Mouse (Mus musculus) kidney, adult 2 months (tissue): ENCODE measurements at regions not wholly inside any gene's neighbourhood (a gene's known extent, or its start where the extent isn't known, plus 50 kb on each side); places are given as distances from the start of the nearest gene placed in this dataset.
"Not testable (repeated sequence)": the region's sequence is repeated elsewhere in the genome, so short reads cannot be mapped to it uniquely, and the experiment has no call there.

Experiments
- DNase-seq: peaks from one replicate; pipeline ENCODE4 v3.0.0; 2021
- H3K27ac ChIP-seq: fragments of 200-500 bp; 2 replicates; pipeline ENCODE4 v1.5.1; 2012; ENCODE audit warnings: low read depth, low read length, control low read depth, inconsistent platforms; ENCODE audit not compliant: insufficient read depth
- H3K27me3 ChIP-seq: fragments of 200-500 bp; replicated peaks from 2 replicates; pipeline ENCODE4 v1.6.1; 2012; ENCODE audit warnings: mild to moderate bottlenecking, moderate library complexity, low read length, inconsistent platforms; ENCODE audit not compliant: control insufficient read depth, insufficient read depth
- H3K36me3 ChIP-seq: fragments of 200-500 bp; 2 replicates; pipeline ENCODE4 v1.6.1; 2012; ENCODE audit warnings: mild to moderate bottlenecking, moderate library complexity, low read length, inconsistent platforms; ENCODE audit not compliant: control insufficient read depth, insufficient read depth
- H3K4me1 ChIP-seq: fragments of 200-500 bp; 2 replicates; pipeline ENCODE4 v1.6.1; 2011; ENCODE audit warnings: low read length; ENCODE audit not compliant: control insufficient read depth, insufficient read depth
- H3K4me3 ChIP-seq: fragments of 200-500 bp; 2 replicates; pipeline ENCODE4 v1.5.1; 2011; ENCODE audit warnings: mild to moderate bottlenecking, low read depth, low read length, control low read depth; ENCODE audit not compliant: insufficient read depth
- CTCF ChIP-seq: fragments of 200-500 bp; conservative IDR thresholded peaks from 2 replicates; pipeline ENCODE4 v1.5.1; 2011; ENCODE audit warnings: low read depth, mild to moderate bottlenecking, control low read depth, low read length, moderate library complexity, mixed read lengths; ENCODE audit not compliant: insufficient read depth, insufficient read length
- POLR2A ChIP-seq: fragments of 200-500 bp; IDR thresholded peaks from one replicate; pipeline ENCODE4 v1.6.1; 2011; ENCODE audit warnings: low read depth, low read length, control low read depth
- WGBS: fragments of 180-500 bp; shearing (Covaris S2); methylation state at CpG from one replicate; pipeline ENCODE4 v1.1.7; 2018; 5-methylcytosine and 5-hydroxymethylcytosine counted together

DNA sequence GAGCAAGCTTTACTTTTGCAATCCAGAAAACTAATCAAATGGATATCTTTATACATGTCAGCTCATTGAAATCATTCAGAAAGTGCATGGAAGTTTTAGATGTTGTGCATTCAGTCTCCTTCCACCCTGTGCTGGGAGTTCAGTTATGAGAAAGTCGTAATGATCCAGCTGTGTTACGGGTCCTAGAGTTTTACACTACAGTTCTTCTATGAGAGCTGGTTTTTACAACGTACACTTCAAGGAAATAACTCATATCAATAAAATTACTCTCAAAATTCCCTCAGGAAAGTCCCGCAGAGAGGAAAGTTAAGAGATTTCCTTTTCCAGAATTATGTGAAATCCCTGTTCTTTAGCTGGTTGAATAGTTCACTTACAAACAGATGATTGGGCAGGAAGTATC lies 418.1 kb upstream of the Slc10a2 start:
- Histone ChIP-seq H3K4me1 (no peaks in the 10 kb centered on the region), H3K27ac (no peak overlapping the region), H3K27me3 (no peaks in the 10 kb centered on the region), H3K4me3 (no peak overlapping the region), H3K36me3 (no peaks in the 10 kb centered on the region)
- WGBS = 54% methylated on average over 4 of the region's 4 CpGs
- no peak for TF ChIP-seq CTCF
- no peak for TF ChIP-seq POLR2A
- no peak for DNase-seq

DNA sequence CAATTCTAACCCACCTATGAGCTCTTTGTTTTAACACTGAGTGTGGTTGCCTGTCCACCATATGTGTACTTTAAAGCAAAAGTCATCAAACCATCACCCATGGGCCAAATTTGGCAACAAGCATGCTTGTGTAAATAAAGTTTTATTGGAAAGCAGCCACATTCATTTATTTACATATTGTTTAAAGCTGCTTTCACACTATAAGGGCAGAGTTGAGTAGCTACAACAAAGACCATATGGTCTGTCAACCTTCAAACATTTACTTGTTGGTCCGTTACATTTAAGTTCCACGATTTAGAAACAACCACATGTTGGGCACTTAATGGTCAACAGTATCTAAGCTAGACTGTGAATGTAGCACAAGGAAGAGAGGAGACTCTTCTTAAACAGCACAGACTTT lies 390.7 kb upstream of the Slc10a2 start:
- no peak for DNase-seq
- TF ChIP-seq POLR2A = no peak
- no peak for TF ChIP-seq CTCF
- Histone ChIP-seq H3K4me3 (no peak overlapping the region), H3K27me3 (no peaks in the 10 kb centered on the region), H3K4me1 (no peaks in the 10 kb centered on the region), H3K36me3 (no peaks in the 10 kb centered on the region), H3K27ac (no peak overlapping the region)
- WGBS = 69% methylated on average over 2 of the region's 2 CpGs

DNA sequence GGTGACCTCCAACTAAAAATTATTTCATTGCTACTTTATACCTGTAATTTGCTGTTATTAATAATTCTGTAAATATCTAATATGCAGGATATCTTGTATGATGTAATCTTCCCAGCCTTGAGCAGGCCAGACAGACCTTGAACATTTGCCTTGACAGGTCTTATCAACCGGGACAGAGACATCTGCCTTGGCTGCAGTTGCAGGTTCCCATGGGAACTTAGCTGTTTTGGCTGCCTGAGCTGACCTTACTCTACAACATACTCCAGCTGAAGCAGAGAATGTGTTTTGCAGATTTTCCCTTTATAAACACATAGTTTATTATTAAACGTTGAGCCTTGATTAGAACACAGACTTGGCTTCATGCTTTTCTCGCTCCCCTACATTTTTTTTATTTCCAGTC lies 385.3 kb upstream of the Slc10a2 start:
- no peaks in the 10 kb centered on the region for H3K4me1 ChIP-seq
- DNase-seq = no peak
- 72% methylated on average over 3 of the region's 3 CpGs for WGBS
- no peak overlapping the region for H3K27ac ChIP-seq
- H3K4me3 ChIP-seq = no peak overlapping the region
- TF ChIP-seq POLR2A = no peak
- no peak for TF ChIP-seq CTCF
- H3K36me3 ChIP-seq = no peaks in the 10 kb centered on the region
- H3K27me3 ChIP-seq = no peaks in the 10 kb centered on the region

DNA sequence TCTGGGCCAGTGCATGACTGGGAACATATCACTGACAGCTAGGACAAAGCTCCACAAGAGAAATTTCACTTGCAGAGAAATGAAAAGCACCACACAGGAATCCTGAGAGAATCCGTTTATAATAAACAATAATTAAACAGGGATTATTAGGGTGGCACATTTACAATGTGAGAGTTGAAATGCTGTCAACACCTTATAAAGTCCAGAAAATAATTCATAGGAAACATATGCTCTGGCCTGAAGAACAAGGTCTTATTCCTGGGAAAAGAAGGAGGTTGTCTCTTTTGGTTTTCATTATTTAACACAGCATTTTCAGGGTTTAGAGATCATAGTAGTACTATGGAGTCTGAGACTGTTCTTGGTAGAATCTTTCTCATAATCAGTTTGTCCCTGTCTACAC lies 377.8 kb upstream of the Slc10a2 start:
- TF ChIP-seq POLR2A (no peak), CTCF (no peak)
- no peaks in the 10 kb centered on the region for H3K4me1 ChIP-seq
- no peak overlapping the region for H3K27ac ChIP-seq
- DNase-seq = no peak
- no peaks in the 10 kb centered on the region for H3K36me3 ChIP-seq
- H3K4me3 ChIP-seq = no peak overlapping the region
- WGBS = 72% methylated on average over 1 of the region's 1 CpGs
- H3K27me3 ChIP-seq = no peaks in the 10 kb centered on the region

DNA sequence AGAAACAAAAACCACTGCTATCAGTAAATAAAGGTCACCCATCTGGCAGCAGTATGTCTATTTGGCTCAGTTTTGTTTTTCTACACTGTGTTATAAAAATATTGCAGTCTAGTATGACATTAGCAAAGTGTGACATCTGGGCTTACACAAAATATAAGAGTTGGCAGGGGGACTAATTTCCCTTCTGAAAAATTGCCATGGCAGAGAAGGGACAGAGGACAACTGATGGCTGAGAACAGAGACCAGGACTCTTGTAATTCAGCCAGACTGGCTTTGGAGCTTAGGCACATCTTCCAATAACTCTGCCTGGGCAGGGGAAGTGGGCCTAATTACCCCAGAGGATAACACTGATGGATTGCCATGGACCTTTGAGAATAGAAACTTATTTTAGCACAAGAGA lies 367.8 kb upstream of the Slc10a2 start:
- no peak for TF ChIP-seq CTCF
- no peak for TF ChIP-seq POLR2A
- H3K27ac ChIP-seq = no peak overlapping the region
- H3K4me3 ChIP-seq = no peak overlapping the region
- H3K4me1 ChIP-seq = no peaks in the 10 kb centered on the region
- no peak for DNase-seq
- no peaks in the 10 kb centered on the region for H3K36me3 ChIP-seq
- H3K27me3 ChIP-seq = no peaks in the 10 kb centered on the region

GRCm38 (mm10) chr8:5472582-5472981 lies 367.4 kb upstream of the Slc10a2 start:
- Histone ChIP-seq H3K27ac (no peak overlapping the region), H3K4me3 (no peak overlapping the region), H3K4me1 (no peaks in the 10 kb centered on the region), H3K36me3 (no peaks in the 10 kb centered on the region), H3K27me3 (no peaks in the 10 kb centered on the region)
- TF ChIP-seq POLR2A = no peak
- TF ChIP-seq CTCF = no peak
- no peak for DNase-seq
- 66% methylated on average over 1 of the region's 1 CpGs for WGBS

DNA sequence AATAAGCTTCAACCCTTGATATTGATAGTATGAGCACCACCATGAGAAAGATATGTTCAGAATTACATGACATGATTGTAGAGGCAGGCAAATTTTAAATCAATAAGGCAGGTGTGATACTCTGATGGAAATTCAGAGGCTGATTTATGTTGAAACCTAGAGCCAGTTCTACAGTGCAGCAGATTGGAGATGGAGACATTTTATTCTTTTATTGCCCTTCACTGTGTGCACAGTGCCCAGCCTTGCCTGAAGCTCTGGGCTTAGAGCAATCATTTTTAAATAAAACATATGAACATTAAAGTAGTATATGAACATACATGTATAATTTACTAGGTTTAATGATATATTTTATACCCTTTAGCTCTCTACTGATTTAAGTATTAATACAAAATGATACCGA lies 352.5 kb upstream of the Slc10a2 start:
- H3K27me3 ChIP-seq = no peaks in the 10 kb centered on the region
- no peak overlapping the region for H3K27ac ChIP-seq
- no peak for DNase-seq
- no peaks in the 10 kb centered on the region for H3K36me3 ChIP-seq
- no peak overlapping the region for H3K4me3 ChIP-seq
- TF ChIP-seq POLR2A = no peak
- TF ChIP-seq CTCF = no peak
- no peaks in the 10 kb centered on the region for H3K4me1 ChIP-seq
- 89% methylated on average over 1 of the region's 1 CpGs for WGBS

DNA sequence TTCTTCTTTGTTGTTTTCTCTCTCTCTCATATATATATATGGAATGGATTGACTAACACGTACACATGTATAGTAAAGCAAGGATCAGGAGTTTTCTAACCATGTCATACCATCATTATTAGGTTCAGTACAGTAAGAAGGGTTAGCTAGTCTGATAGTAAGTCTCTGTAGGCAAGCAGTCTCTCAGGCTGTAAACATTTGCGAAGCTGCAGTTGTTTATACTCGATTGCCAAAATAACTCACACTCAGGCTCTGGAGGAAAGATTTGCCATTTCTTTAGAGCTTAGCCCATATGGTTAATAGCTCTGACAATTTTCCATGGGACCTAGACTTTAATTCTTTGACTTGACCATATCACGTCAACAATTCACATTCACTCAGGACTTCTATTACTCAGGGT lies 348.3 kb upstream of the Slc10a2 start:
- WGBS = 94% methylated on average over 4 of the region's 4 CpGs
- Histone ChIP-seq H3K27ac (no peak overlapping the region), H3K27me3 (no peaks in the 10 kb centered on the region), H3K36me3 (no peaks in the 10 kb centered on the region), H3K4me1 (no peaks in the 10 kb centered on the region), H3K4me3 (no peak overlapping the region)
- TF ChIP-seq POLR2A = no peak
- TF ChIP-seq CTCF = no peak
- DNase-seq = no peak

DNA sequence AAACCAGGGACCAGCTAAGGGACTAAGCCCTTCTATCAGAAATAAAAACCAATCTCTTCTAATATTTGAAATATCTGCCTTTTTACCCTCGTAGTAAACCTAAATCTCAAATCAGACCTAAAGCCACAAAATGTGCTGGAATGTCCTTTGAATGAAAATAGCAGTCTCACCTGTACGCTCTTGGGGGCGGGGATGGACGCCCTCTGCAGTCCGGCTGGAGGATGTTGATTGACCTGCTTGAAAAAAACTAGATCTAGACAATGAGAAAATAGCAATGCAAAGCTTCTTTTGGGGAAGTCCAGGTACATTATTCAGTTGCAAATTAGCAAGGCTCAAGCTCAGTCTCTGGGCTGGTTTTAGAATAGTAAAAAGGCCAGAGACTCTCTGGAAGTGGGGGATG lies 337.1 kb upstream of the Slc10a2 start:
- WGBS = 91% methylated on average over 5 of the region's 5 CpGs
- H3K4me1 ChIP-seq, H3K4me3 ChIP-seq, H3K27me3 ChIP-seq, H3K27ac ChIP-seq, H3K36me3 ChIP-seq, DNase-seq: not testable (repeated sequence)

DNA sequence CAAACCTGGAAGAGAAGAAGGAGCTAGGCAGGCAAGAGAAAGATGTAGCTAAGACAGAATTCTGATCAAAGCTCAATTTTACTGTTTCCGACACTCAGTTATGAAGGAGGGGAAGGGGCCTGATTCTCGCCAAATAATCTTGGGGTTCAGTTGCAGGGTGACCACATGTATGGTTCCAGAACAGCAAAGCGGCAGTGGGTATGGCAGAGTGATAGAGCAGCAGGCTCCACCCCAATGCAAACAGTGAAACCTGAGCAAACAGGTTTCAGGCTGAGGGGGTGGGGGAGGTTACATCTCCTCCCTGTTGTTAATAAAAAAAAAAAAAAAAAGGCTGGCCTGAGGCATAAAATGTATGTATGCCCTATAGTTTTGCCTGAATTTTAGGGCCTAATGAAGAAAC lies 335.3 kb upstream of the Slc10a2 start:
- not testable (repeated sequence) for H3K4me1 ChIP-seq, H3K27ac ChIP-seq, H3K27me3 ChIP-seq, H3K36me3 ChIP-seq, H3K4me3 ChIP-seq
- DNase-seq = peak; percentile 1
- whole genome bisulfite sequencing = 81% methylated on average over 3 of the region's 3 CpGs
